Mouse (Mus musculus) embryonic fibroblast, embryonic 13.5 days (primary cell): ENCODE data around the gene Oaf.

ENCODE experiments used
- CTCF ChIP-seq: IDR thresholded peaks from 2 replicates; pipeline ENCODE4 v1.5.1; 2011; ENCODE audit warnings: mild to moderate bottlenecking, control low read depth, low read length, moderate library complexity, borderline replicate concordance; ENCODE audit not compliant: insufficient read depth
- POLR2A ChIP-seq: IDR thresholded peaks from 2 replicates; pipeline ENCODE4 v1.6.1; 2011; ENCODE audit warnings: low read depth, mild to moderate bottlenecking, control low read depth, low read length, moderate library complexity

DNA sequence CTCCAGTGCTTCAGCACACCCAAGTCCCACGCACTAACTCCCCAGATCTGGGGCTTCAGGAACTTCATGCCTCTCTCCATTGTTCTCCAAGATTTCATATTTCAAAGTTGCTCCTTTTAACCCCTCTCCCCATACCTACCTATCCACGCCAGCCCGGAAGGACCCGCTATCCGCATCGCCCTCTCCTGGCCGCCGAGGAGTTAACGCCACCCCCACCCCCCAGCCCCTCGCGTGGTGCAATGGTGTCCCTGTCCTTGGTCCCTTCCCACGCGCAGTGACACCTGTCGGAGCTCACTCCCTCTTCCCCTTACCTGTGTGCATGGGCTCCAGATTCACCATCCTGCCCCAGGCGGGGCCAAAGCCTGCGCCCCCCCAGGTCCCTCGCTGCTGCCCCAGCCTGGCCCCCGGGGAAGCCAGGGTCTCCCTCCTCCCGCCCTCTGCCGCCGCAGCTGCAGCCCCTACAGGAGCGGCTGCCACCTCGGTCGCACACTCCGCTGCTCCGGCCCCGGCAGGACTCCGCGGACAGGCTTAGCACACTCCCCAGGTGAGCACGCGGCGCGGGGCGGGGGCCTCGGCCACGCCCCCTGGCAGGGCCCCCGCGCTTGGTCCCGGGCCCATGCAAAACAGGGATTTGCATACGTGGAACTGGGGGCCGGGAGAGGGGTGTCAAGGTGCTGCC lies 34.2 kb downstream of the Oaf start:
- no peak for TF ChIP-seq CTCF
- TF ChIP-seq POLR2A = no peak
